Mouse (Mus musculus): ENCODE measurements around the gene Id2.

Gene Id2

DNA sequence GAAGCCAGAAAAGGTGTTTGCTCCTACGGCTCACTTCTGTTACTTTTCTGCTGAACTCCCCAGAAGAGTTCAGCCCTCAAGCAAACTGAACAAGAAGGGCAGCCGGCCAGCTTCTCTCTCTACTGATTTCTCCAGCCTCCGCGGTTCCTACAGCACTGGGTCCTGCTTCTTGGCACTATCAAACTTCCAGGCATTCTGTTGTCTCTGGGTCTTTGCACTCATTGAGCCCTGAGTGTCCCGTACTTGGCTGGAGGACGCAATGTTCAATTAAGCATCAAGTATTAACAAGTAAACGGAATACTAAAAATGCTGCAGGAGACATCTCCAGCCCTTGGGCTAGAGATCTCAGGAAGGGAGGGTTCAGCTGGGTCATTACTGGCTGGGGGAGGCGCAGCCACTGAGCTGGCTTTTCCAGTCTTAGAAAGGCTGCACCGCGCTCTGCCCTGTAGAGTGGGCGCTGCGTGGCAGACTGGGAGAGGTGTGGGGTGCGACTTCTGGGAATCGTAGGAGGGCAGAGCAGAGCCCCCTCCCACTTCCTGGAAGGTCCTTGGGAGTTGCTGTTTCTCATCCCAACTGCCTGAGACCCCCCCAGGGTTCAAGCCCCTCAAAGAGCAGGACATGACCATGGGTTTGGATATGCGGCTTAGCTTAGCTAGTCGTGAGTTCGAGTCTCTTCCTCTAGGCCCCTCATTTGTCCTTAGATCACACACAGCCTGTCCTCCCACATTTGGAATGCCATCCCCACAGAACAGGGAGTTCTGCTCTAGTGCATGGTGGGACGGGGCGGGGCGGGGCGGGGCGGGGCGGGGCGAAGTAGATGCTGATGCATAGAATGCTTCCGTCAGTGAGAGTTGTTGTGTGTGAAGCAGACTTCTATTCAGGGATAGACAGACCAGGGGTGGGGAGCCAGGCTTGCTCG, 13.4 kb downstream of the Id2 start:
- Histone ChIP-seq H3K27me3 (ENCODE audit: control insufficient read depth, insufficient read depth, low read length, poor library complexity, severe bottlenecking) (no peaks in the 10 kb centered on the region), H3K36me3 (ENCODE audit: control insufficient read depth, insufficient read depth, low read length, poor library complexity, severe bottlenecking) (no peaks in the 10 kb centered on the region)
- DNase-seq (ENCODE audit: low read depth, low spot score) = no peak

- H3K27me3 ChIP-seq (ENCODE audit: control insufficient read depth, insufficient read depth, low read length, poor library complexity, severe bottlenecking) = no peaks in the 10 kb centered on the region
- no peak for DNase-seq (ENCODE audit: low read depth, low spot score)
- H3K36me3 ChIP-seq (ENCODE audit: control insufficient read depth, insufficient read depth, low read length, poor library complexity, severe bottlenecking) = no peaks in the 10 kb centered on the region
Observed at GRCm38 (mm10) chr12:25074344-25074743, 22.6 kb downstream of the Id2 start.

- Histone ChIP-seq H3K27me3 (ENCODE audit: control insufficient read depth, insufficient read depth, low read length, poor library complexity, severe bottlenecking) (no peaks in the 10 kb centered on the region), H3K36me3 (ENCODE audit: control insufficient read depth, insufficient read depth, low read length, poor library complexity, severe bottlenecking) (no peaks in the 10 kb centered on the region)
- no peak for DNase-seq (ENCODE audit: low read depth, low spot score)
Observed at GRCm38 (mm10) chr12:25073374-25073773, 23.6 kb downstream of the Id2 start.

- Histone ChIP-seq H3K36me3 (ENCODE audit: control insufficient read depth, insufficient read depth, low read length, poor library complexity, severe bottlenecking) (no peaks in the 10 kb centered on the region), H3K27me3 (ENCODE audit: control insufficient read depth, insufficient read depth, low read length, poor library complexity, severe bottlenecking) (no peaks in the 10 kb centered on the region; the same call in 1 of the 2 replicates)
- DNase-seq (ENCODE audit: low read depth, low spot score) = no peak
Observed at GRCm38 (mm10) chr12:25062264-25062663, 34.7 kb downstream of the Id2 start.

- no peak for DNase-seq (ENCODE audit: low read depth, low spot score)
- H3K27me3 ChIP-seq (ENCODE audit: control insufficient read depth, insufficient read depth, low read length, poor library complexity, severe bottlenecking) = no peaks in the 10 kb centered on the region
- peaks cover 2% of the 10 kb centered on the region; the same call in 1 of the 2 replicates for H3K36me3 ChIP-seq (ENCODE audit: control insufficient read depth, insufficient read depth, low read length, poor library complexity, severe bottlenecking)
Observed at GRCm38 (mm10) chr12:25060901-25061300, 36.0 kb downstream of the Id2 start.

DNA sequence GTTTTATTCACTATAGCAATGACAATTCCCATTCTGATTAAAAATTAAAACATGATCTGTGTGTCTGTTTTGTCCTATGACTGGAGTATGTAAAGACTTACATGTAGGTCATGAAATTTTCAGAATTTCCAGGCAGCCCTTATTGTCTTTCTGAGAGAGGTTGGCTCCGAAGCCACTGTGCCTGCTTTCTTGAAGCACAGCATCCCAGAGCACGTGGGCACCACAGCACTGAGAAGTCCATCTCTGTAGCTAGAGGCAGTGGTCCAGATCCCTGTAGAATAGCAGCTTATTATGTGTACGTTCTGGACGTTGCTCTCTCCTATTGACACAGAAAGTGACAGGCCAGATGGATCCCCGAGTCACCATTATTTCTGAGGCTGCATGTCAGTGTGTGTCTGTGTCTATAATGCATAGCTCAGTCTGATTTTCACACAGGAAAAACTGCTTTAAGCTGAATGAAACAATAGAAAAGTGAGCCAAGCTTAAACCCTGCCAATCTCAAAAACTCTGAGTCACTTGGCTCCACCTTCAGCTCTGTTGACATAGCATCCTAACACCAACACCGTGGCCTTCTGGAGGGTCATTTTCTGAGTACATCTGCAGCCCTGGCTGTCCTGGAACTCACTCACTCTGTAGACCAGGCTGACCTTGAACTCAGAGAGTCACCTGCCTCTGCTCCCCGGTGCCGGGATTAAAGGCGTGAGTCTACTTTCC, 37.3 kb downstream of the Id2 start:
- Histone ChIP-seq H3K36me3 (ENCODE audit: control insufficient read depth, insufficient read depth, low read length, poor library complexity, severe bottlenecking) (peaks cover 2% of the 10 kb centered on the region; the same call in 1 of the 2 replicates), H3K27me3 (ENCODE audit: control insufficient read depth, insufficient read depth, low read length, poor library complexity, severe bottlenecking) (no peaks in the 10 kb centered on the region)
- DNase-seq (ENCODE audit: low read depth, low spot score) = no peak

DNA sequence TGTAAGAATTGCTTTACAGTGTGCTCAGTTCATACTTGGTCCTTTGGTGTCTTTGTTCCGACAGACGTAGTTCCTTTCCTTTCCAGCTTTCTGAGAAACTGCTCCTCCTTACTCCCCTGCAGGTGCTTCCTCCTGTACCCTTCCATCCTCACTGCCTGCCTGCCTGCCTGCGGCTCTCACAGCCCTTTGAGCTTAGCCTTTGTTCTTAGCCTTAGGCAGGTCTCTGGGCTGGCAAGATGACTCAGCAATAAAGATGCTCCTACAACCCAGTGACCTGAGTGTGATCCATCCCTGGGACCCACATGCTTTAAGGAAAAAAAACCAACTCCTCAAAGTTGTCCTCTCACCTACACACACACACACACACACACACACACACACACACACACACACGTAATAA, 42.0 kb downstream of the Id2 start:
- Histone ChIP-seq H3K27me3 (ENCODE audit: control insufficient read depth, insufficient read depth, low read length, poor library complexity, severe bottlenecking) (no peaks in the 10 kb centered on the region), H3K36me3 (ENCODE audit: control insufficient read depth, insufficient read depth, low read length, poor library complexity, severe bottlenecking) (peaks cover 12% of the 10 kb centered on the region; the same call in 1 of the 2 replicates)

GRCm38 (mm10) chr12:25054511-25054910, 42.4 kb downstream of the Id2 start:
- DNase-seq (ENCODE audit: low read depth, low spot score) = peak; percentile 36
- Histone ChIP-seq H3K27me3 (ENCODE audit: control insufficient read depth, insufficient read depth, low read length, poor library complexity, severe bottlenecking) (no peaks in the 10 kb centered on the region), H3K36me3 (ENCODE audit: control insufficient read depth, insufficient read depth, low read length, poor library complexity, severe bottlenecking) (peaks cover 15% of the 10 kb centered on the region; the same call in 1 of the 2 replicates)

More for the DNA sequence above, 42.0 kb downstream of the Id2 start:
- no peak for DNase-seq (ENCODE audit: low read depth, low spot score)

GRCm38 (mm10) chr12:25049253-25049652, 47.7 kb downstream of the Id2 start:
- H3K36me3 ChIP-seq (ENCODE audit: control insufficient read depth, insufficient read depth, low read length, poor library complexity, severe bottlenecking) = peaks cover 14% of the 10 kb centered on the region; the same call in 1 of the 2 replicates
- H3K27me3 ChIP-seq (ENCODE audit: control insufficient read depth, insufficient read depth, low read length, poor library complexity, severe bottlenecking) = no peaks in the 10 kb centered on the region
- no peak for DNase-seq (ENCODE audit: low read depth, low spot score)

DNA sequence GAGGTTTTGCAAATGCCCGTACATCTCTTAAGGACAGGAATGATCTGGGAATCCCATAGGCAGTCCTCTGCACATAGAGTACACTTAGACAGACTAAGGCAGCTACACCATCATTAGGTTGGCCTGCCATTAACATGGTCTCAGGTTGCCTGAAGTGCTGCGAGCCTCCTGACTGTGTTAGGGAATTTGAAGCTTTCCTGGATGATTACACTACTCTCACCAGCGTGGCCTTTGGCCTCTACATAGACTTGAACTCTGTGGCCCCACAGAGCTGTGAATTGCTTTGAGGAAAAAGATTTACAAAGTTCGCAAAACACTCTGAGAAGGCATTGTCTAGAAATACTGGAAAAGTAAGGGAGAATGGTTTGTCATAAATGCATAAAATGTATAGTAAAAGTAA, 52.4 kb downstream of the Id2 start:
- Histone ChIP-seq H3K36me3 (ENCODE audit: control insufficient read depth, insufficient read depth, low read length, poor library complexity, severe bottlenecking) (peaks cover 4% of the 10 kb centered on the region), H3K27me3 (ENCODE audit: control insufficient read depth, insufficient read depth, low read length, poor library complexity, severe bottlenecking) (no peaks in the 10 kb centered on the region)
- DNase-seq (ENCODE audit: low read depth, low spot score) = no peak

DNA sequence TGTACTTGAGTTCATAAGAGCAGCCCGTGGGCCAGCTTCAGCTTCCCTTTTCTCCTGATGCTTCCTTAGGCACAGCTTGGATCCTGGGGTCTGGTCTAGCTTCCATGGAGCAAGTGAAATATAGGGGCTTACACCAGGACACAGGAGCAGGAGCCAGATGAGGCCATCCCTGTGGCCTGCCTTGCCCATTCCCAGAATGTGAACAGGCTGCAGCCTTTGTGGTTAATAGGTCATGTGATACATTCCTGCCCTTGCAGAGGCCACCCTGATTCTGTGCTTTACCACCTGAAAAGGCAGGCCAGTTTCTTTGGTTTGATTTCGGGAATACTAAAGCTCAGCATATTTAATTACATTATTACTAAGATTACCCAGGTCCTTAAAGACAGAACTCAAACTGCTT, 52.9 kb downstream of the Id2 start:
- H3K27me3 ChIP-seq (ENCODE audit: control insufficient read depth, insufficient read depth, low read length, poor library complexity, severe bottlenecking) = no peaks in the 10 kb centered on the region
- peaks cover 4% of the 10 kb centered on the region for H3K36me3 ChIP-seq (ENCODE audit: control insufficient read depth, insufficient read depth, low read length, poor library complexity, severe bottlenecking)
- no peak for DNase-seq (ENCODE audit: low read depth, low spot score)
